Mouse (Mus musculus) layer of hippocampus, postnatal 25 days (tissue): ENCODE data around the gene Zfp385b. TPM values are rescaled to one million over a fixed set of nuclear protein-coding genes. Genes with fewer than 3 reads are reported as not detected.

Experiments
- DNase-seq, 2 experiments: peaks; one replicate each; pipeline ENCODE4 v3.0.0; 2022; ENCODE audit warnings: mixed read lengths in 2 of 2, low spot score in 1 of 2; ENCODE audit errors: extremely low spot score in 1 of 2
- total RNA-seq, 2 experiments: library from RNA; stranded (reverse); gene quantifications; 2 replicates each; pipeline ENCODE4 v1.2.3; 2021

The Zfp385b gene
- total RNA-seq, 2 experiments from 2014 or later, result 47.4 to 49.1 TPM

- DNase-seq, result no peak
Measured at GRCm38 (mm10) chr2:77536556-77536955, 282.9 kb downstream of the Zfp385b start.

GRCm38 (mm10) chr2:77528079-77528752, 291.2 kb downstream of the Zfp385b start:
- no peak for DNase-seq

- no peak for DNase-seq
Measured at GRCm38 (mm10) chr2:77527616-77528015, 291.8 kb downstream of the Zfp385b start.

- no peak for DNase-seq
Measured at GRCm38 (mm10) chr2:77526803-77527202, 292.6 kb downstream of the Zfp385b start.

GRCm38 (mm10) chr2:77526301-77526700, 293.1 kb downstream of the Zfp385b start:
- DNase-seq, result no peak

GRCm38 (mm10) chr2:77522223-77522622, 297.2 kb downstream of the Zfp385b start:
- no peak for DNase-seq

GRCm38 (mm10) chr2:77519341-77519740, 300.1 kb downstream of the Zfp385b start:
- DNase-seq, result no peak

- DNase-seq, result no peak
Measured at GRCm38 (mm10) chr2:77518693-77519092, 300.7 kb downstream of the Zfp385b start.

GRCm38 (mm10) chr2:77516606-77517005, 302.8 kb downstream of the Zfp385b start:
- DNase-seq, result no peak

GRCm38 (mm10) chr2:77515654-77516053, 303.8 kb downstream of the Zfp385b start:
- no peak for DNase-seq

GRCm38 (mm10) chr2:77515011-77515410, 304.4 kb downstream of the Zfp385b start:
- no peak for DNase-seq

- no peak for DNase-seq
Measured at GRCm38 (mm10) chr2:77514476-77514875, 305.0 kb downstream of the Zfp385b start.

GRCm38 (mm10) chr2:77508731-77509130, 310.7 kb downstream of the Zfp385b start:
- DNase-seq, result no peak

- no peak for DNase-seq
Measured at GRCm38 (mm10) chr2:77506308-77506707, 313.1 kb downstream of the Zfp385b start.

- DNase-seq, result no peak
Measured at GRCm38 (mm10) chr2:77505614-77506013, 313.8 kb downstream of the Zfp385b start.

GRCm38 (mm10) chr2:77503674-77504351, 315.6 kb downstream of the Zfp385b start:
- DNase-seq, result no peak

- DNase-seq, result no peak
Measured at GRCm38 (mm10) chr2:77503217-77503616, 316.2 kb downstream of the Zfp385b start.

- DNase-seq, result no peak
Measured at GRCm38 (mm10) chr2:77502458-77502857, 317.0 kb downstream of the Zfp385b start.

GRCm38 (mm10) chr2:77500480-77500879, 319.0 kb downstream of the Zfp385b start:
- DNase-seq, result no peak

- no peak for DNase-seq
Measured at GRCm38 (mm10) chr2:77498379-77498778, 321.1 kb downstream of the Zfp385b start.

- DNase-seq, result no peak
Measured at GRCm38 (mm10) chr2:77497942-77498341, 321.5 kb downstream of the Zfp385b start.

GRCm38 (mm10) chr2:77496071-77496470, 323.4 kb downstream of the Zfp385b start:
- no peak for DNase-seq
